Mouse (Mus musculus) intestine, embryonic 14.5 days (tissue): ENCODE measurements around the gene Fxyd6. TPM values are rescaled to one million over a fixed set of nuclear protein-coding genes. Genes with fewer than 3 reads are reported as not detected.

ENCODE experiments used
- ATAC-seq: fragments of 200-750 bp; cut with Nextera tagmentation; replicated peaks from 2 replicates; pipeline ENCODE4 v1.8.0; 2017; ENCODE audit warnings: low read depth, moderate number of reproducible peaks, moderate TSS enrichment, moderate library complexity; ENCODE audit not compliant: low FRiP score, low TSS enrichment
- DNase-seq: peaks from one replicate; pipeline ENCODE4 v3.0.0-alpha.2; 2018; ENCODE audit warnings: low spot score
- H3K27ac ChIP-seq: fragments of 300-500 bp; sonication (generic); 2 replicates; pipeline ENCODE4 v1.5.1; 2014; ENCODE audit warnings: low read depth, mild to moderate bottlenecking, control low read depth
- H3K27me3 ChIP-seq: fragments of 300-500 bp; sonication (generic); replicated peaks from 2 replicates; pipeline ENCODE4 v1.6.1; 2014; ENCODE audit warnings: low read length, control low read depth; ENCODE audit not compliant: control insufficient read depth, insufficient read depth
- H3K36me3 ChIP-seq: fragments of 300-500 bp; sonication (generic); 2 replicates; pipeline ENCODE4 v1.6.1; 2014; ENCODE audit warnings: low read length, control low read depth; ENCODE audit not compliant: control insufficient read depth, insufficient read depth
- H3K4me1 ChIP-seq: fragments of 300-500 bp; sonication (generic); replicated peaks from 2 replicates; pipeline ENCODE4 v1.6.1; 2014; ENCODE audit warnings: low read length, control low read depth, mixed read lengths; ENCODE audit not compliant: control insufficient read depth, insufficient read depth
- H3K4me2 ChIP-seq: fragments of 300-500 bp; sonication (generic); 2 replicates; pipeline ENCODE4 v1.6.1; 2014; ENCODE audit warnings: low read length
- H3K4me3 ChIP-seq: fragments of 300-500 bp; sonication (generic); 2 replicates; pipeline ENCODE4 v1.5.1; 2014; ENCODE audit warnings: low read depth, low read length, control low read depth, mixed read lengths
- H3K9ac ChIP-seq: fragments of 300-500 bp; sonication (generic); 2 replicates; pipeline ENCODE4 v1.6.1; 2014; ENCODE audit warnings: mild to moderate bottlenecking, low read length
- H3K9me3 ChIP-seq: fragments of 300-500 bp; sonication (generic); 2 replicates; pipeline ENCODE4 v1.6.1; 2016; ENCODE audit warnings: low read length, control low read depth; ENCODE audit not compliant: control insufficient read depth
- WGBS: fragments of 180-500 bp; shearing (Covaris S2); extraction: QIAGEN DNeasy Blood & Tissue Kit; methylation state at CpG from one replicate; pipeline ENCODE4 v1.1.7; 2014; 5-methylcytosine and 5-hydroxymethylcytosine counted together
- polyA plus RNA-seq: library from polyadenylated mRNA; unstranded; fragments of >200 nt; fragmentation: Nextera tagmentation; extraction: Ambion mirVana; gene quantifications from 2 replicates; pipeline ENCODE4 v1.2.1, GENCODE M21; 2014

Gene Fxyd6
- polyA plus RNA-seq, 1 experiment from 2014 or later, result 67.3 TPM

DNA sequence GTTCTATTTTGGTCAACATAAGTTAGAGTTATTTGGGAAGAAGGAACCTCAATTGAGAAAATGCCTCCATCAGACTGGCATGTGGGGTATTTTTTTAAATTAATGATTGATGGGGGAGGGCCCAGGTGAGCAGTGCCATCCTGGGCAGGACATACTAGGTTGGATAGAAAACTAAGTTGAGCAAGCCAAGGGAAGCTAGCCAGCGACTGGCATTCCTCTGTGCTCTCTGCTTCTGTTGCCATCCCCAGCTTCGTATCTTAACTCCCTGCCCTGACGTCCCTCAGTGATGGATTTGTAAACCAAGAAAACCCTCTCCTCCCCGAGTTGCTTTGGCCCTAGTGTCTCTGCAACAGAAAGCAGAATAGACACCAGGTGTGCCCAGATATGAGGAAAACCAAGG lies 69.0 kb downstream of the Fxyd6 start:
- Histone ChIP-seq H3K4me1 (no peaks in the 10 kb centered on the region; the same call in 1 of the 2 replicates), H3K4me3 (no peak overlapping the region), H3K36me3 (no peaks in the 10 kb centered on the region), H3K4me2 (no peak overlapping the region), H3K9me3 (no peaks in the 10 kb centered on the region), H3K27ac (no peak overlapping the region), H3K9ac (no peak overlapping the region), H3K27me3 (no peaks in the 10 kb centered on the region)
- 54% methylated on average over 4 of the region's 4 CpGs for WGBS
- DNase-seq, result no peak
- ATAC-seq, result no peak

DNA sequence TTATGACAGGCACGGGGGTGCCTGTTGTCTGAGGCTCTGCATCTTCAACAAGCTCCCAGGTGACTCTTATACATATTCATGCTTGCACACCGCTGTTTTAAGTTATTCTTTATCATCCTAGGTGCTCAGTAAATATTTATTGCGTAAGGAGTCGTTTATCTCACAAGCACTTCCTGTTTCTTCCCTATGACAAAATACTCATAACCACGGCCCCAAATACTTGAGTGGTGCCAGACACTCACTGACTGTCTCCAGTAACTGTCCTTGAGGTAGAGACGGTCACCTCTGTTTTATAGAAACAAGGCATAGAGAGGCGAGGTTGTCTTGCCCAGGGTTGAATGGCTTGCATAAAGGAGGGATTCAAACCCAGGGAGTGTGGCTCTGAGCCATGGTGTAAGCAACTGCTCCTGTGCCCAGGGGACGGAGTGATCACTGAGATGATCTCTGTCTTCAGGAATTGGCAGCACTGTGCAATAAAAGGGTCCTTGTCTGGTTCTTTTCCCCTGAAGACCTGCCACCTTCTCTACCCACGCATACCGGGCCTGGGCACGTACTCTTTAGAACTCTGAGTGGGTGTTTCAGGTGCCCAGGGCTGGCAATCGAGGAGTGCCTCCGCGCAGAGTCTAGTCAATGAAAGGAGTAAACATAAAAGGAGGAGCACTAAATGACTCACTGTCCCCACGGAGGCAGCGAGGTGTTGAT lies 70.2 kb downstream of the Fxyd6 start:
- H3K36me3 ChIP-seq, result no peaks in the 10 kb centered on the region
- 65% methylated on average over 16 of the region's 16 CpGs for WGBS
- H3K4me1 ChIP-seq, result no peaks in the 10 kb centered on the region; the same call in 1 of the 2 replicates
- no peaks in the 10 kb centered on the region for H3K9me3 ChIP-seq
- H3K27me3 ChIP-seq, result no peaks in the 10 kb centered on the region
- no peak overlapping the region for H3K27ac ChIP-seq
- DNase-seq (no peak), ATAC-seq (no peak)
- no peak overlapping the region for H3K4me3 ChIP-seq
- no peak overlapping the region for H3K9ac ChIP-seq
- H3K4me2 ChIP-seq, result no peak overlapping the region

DNA sequence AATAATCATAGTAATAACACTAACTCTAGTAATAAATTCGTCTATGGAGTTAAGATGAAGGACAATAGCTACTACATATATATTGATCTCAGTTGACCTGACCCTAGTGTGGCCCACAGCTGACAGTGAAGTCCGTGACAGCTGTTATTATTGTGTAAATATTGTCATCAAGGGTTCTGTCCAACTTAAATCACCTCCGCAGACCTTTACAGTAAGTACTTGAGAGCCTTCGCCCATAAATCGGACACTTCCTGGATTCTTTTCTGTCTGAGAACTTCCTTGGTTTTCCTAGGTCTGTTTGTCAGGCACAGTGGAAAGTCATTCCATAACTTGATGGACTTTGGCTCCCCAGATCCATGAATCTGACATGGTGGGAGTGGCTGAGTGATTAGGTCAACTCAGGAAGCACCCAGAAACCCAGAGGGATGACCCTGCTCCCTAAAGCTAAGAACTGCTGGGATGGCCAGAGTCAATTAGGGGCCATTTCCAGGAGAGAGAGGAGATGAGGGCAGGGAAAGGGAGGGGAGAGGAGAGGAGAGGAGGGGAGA lies 74.3 kb downstream of the Fxyd6 start:
- no peak overlapping the region for H3K9ac ChIP-seq
- H3K4me2 ChIP-seq, result no peak overlapping the region
- no peak overlapping the region for H3K4me3 ChIP-seq
- H3K9me3 ChIP-seq, result no peaks in the 10 kb centered on the region
- H3K4me1 ChIP-seq, result no peaks in the 10 kb centered on the region; the same call in none of the 2 replicates
- DNase-seq (no peak), ATAC-seq (no peak)
- no peak overlapping the region for H3K27ac ChIP-seq
- H3K36me3 ChIP-seq, result no peaks in the 10 kb centered on the region
- WGBS, result 63% methylated on average over 5 of the region's 5 CpGs
- no peaks in the 10 kb centered on the region for H3K27me3 ChIP-seq

Other genes with a start within 250 kb of the Fxyd6 start
- gene Scn4b, start 231.8 kb upstream of the Fxyd6 start, polyA plus RNA-seq, result not detected in 2 replicates
- gene BC049352, start 188.2 kb upstream of the Fxyd6 start, polyA plus RNA-seq, result 0.22 TPM in 1 of 2 replicates, not detected in the other
- 22.3 and 23.2 TPM in 2 replicates for gene Tmprss4, start 166.1 kb upstream of the Fxyd6 start, polyA plus RNA-seq
- gene Il10ra, start 101.0 kb upstream of the Fxyd6 start, polyA plus RNA-seq, result 1.3 and 1.5 TPM in 2 replicates
- gene Tmprss13, start 51.1 kb upstream of the Fxyd6 start, polyA plus RNA-seq, result 0.48 and 0.80 TPM in 2 replicates
- gene Fxyd2, start 29.5 kb downstream of the Fxyd6 start, polyA plus RNA-seq, result 2.4 and 5.2 TPM in 2 replicates
- gene Dscaml1, start 56.4 kb downstream of the Fxyd6 start, polyA plus RNA-seq, result 0.26 and 0.41 TPM in 2 replicates